Mouse (Mus musculus): ENCODE data around the gene Ppp4c. TPM values are rescaled to one million over a fixed set of nuclear protein-coding genes. Genes with fewer than 3 reads are reported as not detected.

Ppp4c gene
- total RNA-seq, 2 experiments from 2014 or later: 44.2 to 48.8 TPM

DNA sequence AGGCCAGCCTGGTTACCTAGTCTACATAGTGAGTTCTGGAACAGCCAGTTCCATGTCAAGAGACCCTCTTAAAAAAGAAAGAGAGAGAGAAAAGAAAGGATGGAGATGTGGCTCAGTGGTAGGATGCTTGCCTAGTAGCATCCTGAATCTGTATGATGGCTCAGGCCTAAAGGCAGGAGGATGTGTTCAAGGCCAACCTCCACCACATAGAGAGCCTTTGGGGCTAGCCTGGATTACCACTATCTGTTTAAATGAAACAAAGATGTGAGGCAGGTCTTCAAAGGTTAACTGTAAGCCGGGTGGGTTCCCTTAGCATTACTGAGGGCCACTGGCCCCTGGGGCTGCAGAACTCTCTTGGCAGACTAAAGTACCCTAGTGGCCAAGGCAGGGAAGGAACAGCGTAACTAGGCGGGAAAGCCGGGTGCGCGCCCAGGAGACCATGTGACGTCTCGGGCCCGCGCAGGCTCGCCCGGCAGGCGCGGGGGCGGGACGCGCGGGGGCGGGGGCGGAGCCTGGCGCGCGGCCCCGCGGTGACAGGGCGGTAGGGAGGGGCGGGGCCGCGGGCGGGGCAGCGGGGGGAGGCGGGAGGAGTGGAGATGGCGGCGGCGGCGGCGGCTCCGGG is 33.1 kb downstream of the Ppp4c start, which contains the start of gene Mapk3:
TSS of gene Mapk3 (plus strand) at position 552 of the 622 bp plus-strand sequence.
- peak; percentile 88 for DNase-seq

DNA sequence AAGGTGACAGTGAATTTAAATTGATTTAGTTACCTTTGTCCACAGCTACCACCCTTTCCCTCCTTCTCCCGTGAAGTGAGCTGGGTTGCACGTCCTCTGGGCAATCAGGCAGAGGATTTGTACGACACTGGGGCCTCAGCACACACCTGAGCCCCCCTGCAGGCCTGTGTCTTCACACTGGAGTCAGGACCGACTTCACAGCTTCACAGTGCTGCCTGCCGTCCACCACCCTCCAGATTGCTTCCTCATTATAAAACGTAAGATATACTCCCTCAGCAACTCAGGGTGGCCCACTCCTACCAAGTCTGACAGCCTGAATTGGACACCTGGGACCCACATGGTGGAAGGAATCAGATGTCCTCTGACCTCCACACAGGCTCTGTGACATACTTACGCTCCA is 33.8 kb downstream of the Ppp4c start:
- no peak for DNase-seq

DNA sequence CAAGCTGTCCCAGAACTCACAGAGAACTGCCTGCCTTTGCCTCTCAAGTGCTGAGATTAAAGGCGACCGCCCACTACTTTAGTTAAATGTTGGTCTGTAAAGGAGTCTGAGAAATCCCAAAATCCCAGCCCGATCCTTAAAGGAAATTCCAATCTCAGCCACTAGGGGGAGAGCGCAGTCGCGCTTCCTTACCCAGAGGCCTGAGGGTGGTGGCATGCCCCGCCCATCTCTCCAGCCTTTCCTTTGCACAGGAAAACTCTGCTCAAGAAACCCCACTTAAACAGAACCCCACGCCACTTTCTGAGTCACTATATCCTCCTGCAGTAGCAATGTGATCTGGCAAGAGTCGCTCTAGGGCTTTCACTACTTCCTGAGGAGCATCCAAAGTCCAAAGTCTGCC is 37.4 kb downstream of the Ppp4c start:
- peak; percentile 74 for DNase-seq

DNA sequence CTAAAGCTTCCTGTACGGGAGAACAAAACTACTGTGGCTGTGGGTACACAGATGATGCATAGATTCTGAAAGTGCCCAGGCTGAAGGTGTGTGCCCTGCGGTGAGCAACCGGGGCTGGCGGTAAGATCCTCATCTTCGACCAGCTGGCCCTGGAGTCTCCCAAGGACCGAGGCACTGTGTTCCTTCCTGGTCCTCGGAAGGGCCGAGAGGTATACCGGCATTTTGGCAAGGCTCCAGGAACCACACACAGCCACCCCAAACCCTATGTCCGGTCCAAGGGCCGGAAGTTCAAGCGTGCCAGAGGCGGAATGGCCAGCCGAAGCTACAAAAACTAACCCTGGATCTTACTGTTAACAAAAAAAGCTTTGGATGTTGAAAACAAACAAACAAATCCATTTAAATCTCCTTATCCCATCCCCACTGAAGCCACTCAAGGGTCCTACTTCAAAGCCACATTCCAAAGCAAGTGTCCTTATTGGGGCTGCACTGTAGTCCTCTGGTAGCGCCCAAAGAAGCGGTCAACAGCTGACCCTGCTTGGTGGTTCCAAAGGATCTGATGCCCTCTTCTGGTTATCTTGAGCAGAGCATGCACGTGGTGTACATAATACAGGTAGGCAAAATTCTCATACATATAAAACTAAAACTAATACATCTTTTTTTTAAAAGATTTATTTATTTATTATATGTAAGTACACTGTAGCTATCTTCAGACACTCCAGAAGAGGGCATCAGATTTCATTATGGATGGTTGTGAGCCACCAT is 42.5 kb downstream of the Ppp4c start:
- no peak for DNase-seq

DNA sequence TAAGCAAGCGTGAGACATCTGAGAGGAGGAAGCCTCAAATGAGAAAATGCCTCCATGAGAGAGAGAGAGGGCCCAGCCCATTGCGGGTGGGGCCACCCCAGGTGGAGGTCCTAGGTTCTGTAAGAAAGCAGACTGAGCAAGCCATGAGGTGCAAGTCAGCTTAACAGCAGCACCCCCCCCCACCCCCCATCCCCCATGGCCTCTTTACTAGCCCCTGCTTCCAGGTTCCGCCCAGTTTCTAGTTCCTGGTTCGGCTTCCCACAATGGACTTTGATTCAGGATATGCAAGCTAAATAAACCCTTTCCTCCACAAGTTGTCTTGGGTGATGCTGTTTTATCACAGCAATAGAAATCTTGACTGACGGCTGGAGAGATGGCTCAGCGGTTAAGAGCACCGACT is 43.5 kb downstream of the Ppp4c start:
- no peak for DNase-seq

DNA sequence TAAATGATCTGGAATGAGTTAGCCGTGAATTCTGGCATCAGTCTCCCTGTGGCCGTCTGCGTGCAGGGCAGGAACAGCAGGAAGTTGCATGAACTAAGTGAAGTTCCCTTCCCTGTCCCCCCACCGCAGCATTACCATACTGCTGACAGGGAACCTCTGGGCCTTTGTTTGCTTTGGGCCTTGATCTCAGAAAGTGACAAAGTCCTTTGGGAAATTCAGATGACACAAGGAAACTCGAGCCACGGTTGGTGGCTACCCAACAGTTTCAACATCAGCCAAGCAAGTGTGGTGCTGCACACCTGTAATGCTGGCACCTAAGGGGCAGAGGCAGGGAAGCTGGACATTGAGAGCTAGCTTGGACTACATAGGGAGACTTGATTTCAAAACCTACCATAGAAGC is 45.5 kb downstream of the Ppp4c start:
- no peak for DNase-seq

DNA sequence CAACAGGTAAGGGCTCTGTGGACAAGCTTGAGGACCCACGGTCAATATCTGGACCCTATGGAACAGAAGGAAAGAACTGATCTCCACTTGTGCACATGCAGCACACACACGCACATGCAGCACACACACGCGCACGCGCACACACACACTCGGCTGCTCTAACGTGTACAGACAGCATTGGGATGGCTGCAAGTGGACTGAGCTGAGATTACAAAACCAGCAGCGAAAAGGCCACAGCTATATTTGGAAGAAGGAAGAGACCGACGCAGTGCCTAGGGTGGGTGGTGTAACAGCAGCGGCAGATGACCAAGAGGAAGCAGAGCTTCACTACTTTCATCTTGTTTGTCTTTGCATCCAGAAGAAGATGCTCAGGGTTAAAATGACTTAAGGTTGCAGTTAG is 46.2 kb downstream of the Ppp4c start:
- DNase-seq: no peak

DNA sequence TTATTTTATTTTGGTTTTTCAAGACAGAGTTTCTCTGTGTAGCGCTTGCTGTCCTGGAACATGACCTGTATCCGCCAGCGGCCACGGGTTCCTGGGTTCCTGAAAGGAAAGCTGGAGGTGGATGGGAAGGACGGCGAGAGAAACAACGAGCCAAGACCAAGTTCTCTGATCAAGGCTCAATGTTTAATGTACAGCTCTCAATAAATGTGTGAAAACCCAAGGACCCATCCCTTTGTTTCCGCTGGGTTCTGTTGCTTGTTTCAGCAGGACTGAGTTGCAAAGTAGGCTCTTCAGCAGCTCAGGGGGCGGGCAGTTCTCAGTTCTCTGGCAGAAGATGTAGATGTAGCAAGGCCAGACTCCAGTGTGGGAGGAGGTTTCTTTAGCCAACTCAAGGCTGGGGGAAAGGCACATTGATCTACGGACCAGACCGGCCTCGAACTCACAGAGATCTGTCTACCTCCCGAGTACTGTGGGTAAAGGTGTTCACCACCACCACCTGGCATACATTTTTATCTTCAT is 50.3 kb downstream of the Ppp4c start:
- DNase-seq: no peak

DNA sequence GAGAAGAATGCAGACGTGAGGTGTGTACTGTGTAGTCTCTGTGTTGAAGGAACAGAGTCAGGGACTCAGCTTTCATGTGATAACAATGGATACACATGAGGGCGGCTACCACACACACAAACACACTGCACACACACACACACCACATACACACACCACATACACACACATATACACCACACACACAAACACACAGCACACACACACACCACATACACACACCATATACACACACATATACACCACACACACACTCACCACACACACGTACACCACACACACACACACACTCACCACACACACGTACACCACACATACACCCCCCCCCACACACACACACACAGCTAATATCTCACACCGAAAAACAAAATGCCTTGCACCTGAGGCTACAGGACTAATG is 50.8 kb downstream of the Ppp4c start:
- DNase-seq: no peak

DNA sequence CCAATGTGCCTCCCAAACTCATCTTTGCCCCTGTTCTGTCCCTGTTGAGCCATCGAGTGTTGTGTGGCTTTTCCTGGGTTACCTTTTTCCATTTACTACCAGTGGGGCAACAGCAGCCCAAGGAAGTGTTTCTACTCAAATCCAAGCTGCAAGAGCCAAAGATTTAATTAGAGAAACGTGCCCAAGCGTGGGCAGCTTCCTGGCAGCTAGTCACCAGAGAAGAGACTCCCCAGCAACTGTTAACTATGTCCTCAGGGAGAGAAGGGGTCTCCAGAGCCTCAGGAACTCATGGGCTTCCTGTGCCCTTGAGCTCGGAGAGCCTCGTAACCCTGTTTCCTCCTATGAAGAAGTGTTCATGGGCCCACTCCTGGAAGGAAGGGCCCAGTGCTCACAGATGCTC is 51.3 kb downstream of the Ppp4c start:
- no peak for DNase-seq

DNA sequence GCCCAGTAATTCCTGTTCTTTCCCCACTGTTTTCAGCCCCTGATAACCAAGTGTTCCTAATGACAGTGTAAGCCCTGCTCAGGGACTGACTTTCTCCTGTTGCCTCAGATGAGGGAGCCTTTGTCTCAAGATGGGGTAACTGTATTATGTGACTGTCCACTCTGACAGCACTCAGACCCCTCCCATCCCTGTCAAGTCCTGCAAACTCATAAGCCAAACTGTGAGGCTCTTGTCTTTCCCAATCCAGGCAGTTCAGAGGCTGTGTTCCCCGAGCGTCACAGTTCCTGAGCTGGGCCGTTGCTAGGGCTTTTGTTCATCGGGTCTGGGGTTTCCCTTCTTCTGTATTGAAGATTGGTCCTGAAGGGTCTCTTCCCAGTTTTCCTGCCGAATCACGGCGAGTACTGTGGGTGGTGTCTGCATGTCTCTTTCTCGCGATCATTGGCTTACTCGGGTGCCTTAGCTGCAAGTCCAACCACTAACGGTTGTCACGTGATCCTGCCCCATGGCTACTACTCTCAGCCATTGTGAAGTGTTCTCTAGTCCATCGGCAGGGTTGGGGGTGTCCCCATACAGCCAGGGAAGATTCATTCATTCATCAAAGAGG is 52.1 kb downstream of the Ppp4c start:
- DNase-seq: no peak

DNA sequence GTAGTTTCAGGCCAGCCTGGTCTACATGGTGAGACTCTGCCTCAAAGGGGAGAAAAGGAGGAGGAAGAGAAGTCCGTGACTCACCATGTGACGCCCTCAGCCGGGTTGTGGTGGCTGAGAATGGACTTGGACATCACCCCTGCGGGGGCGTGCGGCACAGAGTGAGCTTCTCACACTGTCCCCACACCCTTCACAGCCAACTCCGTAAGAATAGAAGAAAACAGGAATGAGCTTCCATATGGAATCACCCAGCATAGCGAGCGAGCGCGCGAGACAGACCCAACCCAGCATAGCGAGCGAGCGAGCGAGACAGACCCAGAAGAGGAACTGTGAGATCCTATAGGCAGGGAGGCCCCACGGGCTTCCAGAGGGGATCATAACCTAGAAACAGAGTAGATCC is 52.7 kb downstream of the Ppp4c start:
- no peak for DNase-seq

DNA sequence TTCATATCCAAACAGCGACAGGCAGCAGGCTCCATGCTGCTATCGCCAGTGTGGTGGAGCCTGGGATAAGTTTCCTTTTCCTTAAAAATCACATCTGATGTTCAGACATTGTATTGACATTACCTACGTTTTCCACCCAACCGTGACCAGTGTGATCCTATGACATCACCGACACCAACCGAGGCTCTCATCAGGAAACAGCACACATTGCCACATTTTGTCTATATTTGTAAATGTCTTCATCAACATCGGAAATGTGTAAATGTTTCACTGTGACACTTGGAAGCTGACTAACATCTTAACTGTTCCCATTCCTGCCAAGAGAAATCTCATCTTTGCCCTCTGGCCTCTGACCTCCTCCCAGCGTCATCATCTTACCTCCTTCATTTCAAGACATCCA is 56.2 kb downstream of the Ppp4c start:
- DNase-seq: no peak

Other genes starting within 250 kb of the Ppp4c start
- gene Eif3c, start 226.1 kb downstream of the Ppp4c start, total RNA-seq (2021): 100 to 1,000 TPM; 147 to 153 TPM
- gene Apobr, start 207.6 kb downstream of the Ppp4c start, total RNA-seq (2021): 1 to 10 TPM in 1 of 2 experiments, under 1 TPM in 1; 0.59 to 1.0 TPM
- gene Cln3, start 206.7 kb downstream of the Ppp4c start, total RNA-seq (2021): 10 to 100 TPM in 1 of 2 experiments, 1 to 10 TPM in 1; 6.3 to 14.3 TPM
- gene Il27, start 197.6 kb downstream of the Ppp4c start, total RNA-seq (2021): not detected
- 10 to 100 TPM; 19.0 to 25.3 TPM for gene Nupr1, start 161.6 kb downstream of the Ppp4c start, total RNA-seq (2021)
- 10 to 100 TPM; 21.9 to 22.9 TPM for gene Sgf29, start 143.2 kb downstream of the Ppp4c start, total RNA-seq (2021)
- gene Sult1a1, start 116.1 kb downstream of the Ppp4c start, total RNA-seq (2021): 10 to 100 TPM; 13.8 to 24.7 TPM
- gene Bola2, start 97.1 kb downstream of the Ppp4c start, total RNA-seq (2021): 10 to 100 TPM; 53.6 to 54.4 TPM
- gene Slx1b, start 96.7 kb downstream of the Ppp4c start, total RNA-seq (2021): 1 to 10 TPM; 4.2 to 6.1 TPM
- 1 to 10 TPM; 5.0 to 7.0 TPM for gene Coro1a, start 84.7 kb downstream of the Ppp4c start, total RNA-seq (2021)
- gene Mapk3, start 32.9 kb downstream of the Ppp4c start, total RNA-seq (2021): 10 to 100 TPM; 43.7 to 54.7 TPM
- 1 to 10 TPM; 1.0 to 4.0 TPM for gene Gdpd3, start 26.2 kb downstream of the Ppp4c start, total RNA-seq (2021)
- 10 to 100 TPM; 56.3 to 62.9 TPM for gene Ypel3, start 15.5 kb downstream of the Ppp4c start, total RNA-seq (2021)
- under 1 TPM; 0.38 to 0.75 TPM for gene Tbx6, start 11.0 kb downstream of the Ppp4c start, total RNA-seq (2021)
- 10 to 100 TPM; 10.3 to 10.5 TPM for gene Fam57b, start 5.2 kb upstream of the Ppp4c start, total RNA-seq (2021)
- gene 4930451I11Rik, start 39.1 kb upstream of the Ppp4c start, total RNA-seq (2021): not detected
- under 1 TPM; 0.14 to 0.68 TPM for gene Doc2a, start 54.9 kb upstream of the Ppp4c start, total RNA-seq (2021)
- 10 to 100 TPM; 11.9 to 18.1 TPM for gene Hirip3, start 69.5 kb upstream of the Ppp4c start, total RNA-seq (2021)
- 10 to 100 TPM; 18.6 to 23.6 TPM for gene Ino80e, start 69.9 kb upstream of the Ppp4c start, total RNA-seq (2021)
- 10 to 100 TPM; 40.2 to 52.3 TPM for gene Taok2, start 92.2 kb upstream of the Ppp4c start, total RNA-seq (2021)
- 10 to 100 TPM; 16.2 to 17.3 TPM for gene Tmem219, start 130.4 kb upstream of the Ppp4c start, total RNA-seq (2021)
- 1 to 10 TPM; 3.7 to 5.0 TPM for gene Kctd13, start 136.4 kb upstream of the Ppp4c start, total RNA-seq (2021)
- under 1 TPM in 1 of 2 experiments, not detected in 1; 0.35 TPM for gene Asphd1, start 157.1 kb upstream of the Ppp4c start, total RNA-seq (2021)
- 10 to 100 TPM in 1 of 2 experiments, 1 to 10 TPM in 1; 5.9 to 10.5 TPM for gene Sez6l2, start 158.1 kb upstream of the Ppp4c start, total RNA-seq (2021)
- gene Cdipt, start 183.4 kb upstream of the Ppp4c start, total RNA-seq (2021): 10 to 100 TPM; 38.3 to 39.9 TPM
- under 1 TPM; 0.42 to 0.45 TPM for gene Cdiptos, start 183.6 kb upstream of the Ppp4c start, total RNA-seq (2021)
- gene Mvp, start 222.1 kb upstream of the Ppp4c start, total RNA-seq (2021): 10 to 100 TPM; 23.3 to 28.3 TPM
- gene Pagr1b, start 224.0 kb upstream of the Ppp4c start, total RNA-seq (2021): 1 to 10 TPM in 1 of 2 experiments, not detected in 1; 1.5 TPM
- 1 to 10 TPM; 2.5 to 8.2 TPM for gene Pagr1a, start 224.9 kb upstream of the Ppp4c start, total RNA-seq (2021)
- gene Gm42742, start 228.6 kb upstream of the Ppp4c start, total RNA-seq (2021): 10 to 100 TPM; 17.5 to 23.1 TPM
- gene Prrt2, start 228.7 kb upstream of the Ppp4c start, total RNA-seq (2021): 1 to 10 TPM; 1.9 to 4.6 TPM
- gene Maz, start 234.5 kb upstream of the Ppp4c start, total RNA-seq (2021): 10 to 100 TPM; 75.6 to 92.8 TPM
- 10 to 100 TPM; 10.8 to 12.5 TPM for gene Kif22, start 250.0 kb upstream of the Ppp4c start, total RNA-seq (2021)

All from gastrocnemius, postnatal 10 days (tissue).